Mouse (Mus musculus): ENCODE measurements at regions not wholly inside any gene's neighbourhood (a gene's known extent, or its start where the extent isn't known, plus 50 kb on each side); places are given as distances from the start of the nearest gene placed in this dataset.
A peak's percentile ranks its signal among the peaks of the same experiment; 100 is the strongest.

DNA sequence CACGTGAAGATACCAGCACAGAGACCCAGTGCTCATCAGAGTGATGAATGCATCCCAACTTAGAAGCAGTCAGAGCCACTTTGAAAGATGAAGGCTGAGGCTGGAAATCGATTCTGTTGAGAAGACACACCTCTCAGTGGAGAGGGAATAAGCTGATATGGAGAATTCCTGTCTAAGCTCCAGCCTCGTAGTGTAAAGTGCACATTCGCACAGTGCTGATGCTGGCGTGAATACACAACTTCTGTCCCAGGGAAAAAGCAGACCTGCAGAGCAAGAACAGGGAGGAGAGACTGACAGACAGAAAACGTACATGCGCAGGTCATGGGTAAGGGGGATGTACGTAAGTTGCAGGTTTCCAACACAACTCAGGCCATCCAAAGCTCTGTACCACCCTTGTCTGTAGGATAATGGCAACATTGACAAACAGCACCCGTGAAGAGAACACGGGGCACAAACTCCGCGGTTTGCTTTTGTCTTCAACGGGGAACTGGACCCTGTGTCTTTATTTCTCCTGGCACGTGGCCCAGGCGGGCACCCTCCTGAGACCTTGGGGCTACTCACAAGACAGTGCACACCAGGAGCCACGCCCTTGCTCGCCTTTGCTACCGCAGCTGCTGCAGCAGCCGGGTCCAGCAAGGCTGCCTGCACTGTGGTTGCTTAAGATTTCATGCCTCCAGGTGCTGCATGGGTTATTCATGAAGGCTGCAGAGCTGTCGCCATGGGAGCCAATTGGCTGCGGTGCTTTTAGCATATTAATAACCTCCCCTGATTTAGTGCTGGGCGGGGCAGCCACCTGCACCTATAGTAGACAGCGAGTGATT, 434.3 kb downstream of the Cmpk2 start:
- no peak for DNase-seq (ENCODE audit: low spot score in 2 of 2)

DNA sequence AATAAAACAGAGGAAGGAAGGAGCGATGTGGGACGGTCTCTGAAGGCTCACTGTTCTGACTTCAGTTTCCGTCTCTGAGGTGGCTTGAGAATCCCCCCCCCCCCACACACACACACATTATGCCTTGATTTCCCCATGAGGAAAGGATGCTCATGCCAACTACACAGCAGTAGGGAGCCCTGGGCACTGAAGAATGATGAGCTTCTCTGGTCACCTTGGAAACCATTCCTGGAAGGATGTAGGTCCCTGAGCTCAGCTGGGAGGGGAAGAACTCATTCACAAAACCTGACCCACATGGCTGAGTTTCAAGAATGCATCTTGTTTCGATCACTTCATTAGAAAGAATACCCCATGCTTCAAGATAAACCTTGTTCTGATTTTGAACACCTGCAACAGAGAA, 422.2 kb downstream of the Cmpk2 start:
- DNase-seq (ENCODE audit: low spot score in 2 of 2): no peak

DNA sequence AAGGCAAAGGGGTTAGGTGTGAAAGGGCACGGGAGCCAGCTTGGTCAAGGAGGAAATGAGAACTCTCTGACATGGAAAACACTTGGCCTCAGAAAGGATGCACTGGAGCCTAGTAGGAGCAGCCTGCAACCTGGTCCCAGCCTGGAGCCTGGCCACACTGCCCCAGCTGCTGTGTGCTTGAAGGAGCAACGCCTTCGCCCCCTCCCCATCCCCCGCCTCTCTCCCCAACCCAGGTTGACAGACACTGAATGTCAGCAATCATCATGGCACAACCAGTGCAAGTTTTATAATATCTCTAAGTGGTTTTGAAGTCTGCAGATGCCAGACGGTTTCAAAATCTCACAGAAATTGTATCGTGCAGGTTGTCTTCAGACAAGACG, 417.6 kb downstream of the Cmpk2 start:
- DNase-seq (ENCODE audit: low spot score in 2 of 2): no peak

DNA sequence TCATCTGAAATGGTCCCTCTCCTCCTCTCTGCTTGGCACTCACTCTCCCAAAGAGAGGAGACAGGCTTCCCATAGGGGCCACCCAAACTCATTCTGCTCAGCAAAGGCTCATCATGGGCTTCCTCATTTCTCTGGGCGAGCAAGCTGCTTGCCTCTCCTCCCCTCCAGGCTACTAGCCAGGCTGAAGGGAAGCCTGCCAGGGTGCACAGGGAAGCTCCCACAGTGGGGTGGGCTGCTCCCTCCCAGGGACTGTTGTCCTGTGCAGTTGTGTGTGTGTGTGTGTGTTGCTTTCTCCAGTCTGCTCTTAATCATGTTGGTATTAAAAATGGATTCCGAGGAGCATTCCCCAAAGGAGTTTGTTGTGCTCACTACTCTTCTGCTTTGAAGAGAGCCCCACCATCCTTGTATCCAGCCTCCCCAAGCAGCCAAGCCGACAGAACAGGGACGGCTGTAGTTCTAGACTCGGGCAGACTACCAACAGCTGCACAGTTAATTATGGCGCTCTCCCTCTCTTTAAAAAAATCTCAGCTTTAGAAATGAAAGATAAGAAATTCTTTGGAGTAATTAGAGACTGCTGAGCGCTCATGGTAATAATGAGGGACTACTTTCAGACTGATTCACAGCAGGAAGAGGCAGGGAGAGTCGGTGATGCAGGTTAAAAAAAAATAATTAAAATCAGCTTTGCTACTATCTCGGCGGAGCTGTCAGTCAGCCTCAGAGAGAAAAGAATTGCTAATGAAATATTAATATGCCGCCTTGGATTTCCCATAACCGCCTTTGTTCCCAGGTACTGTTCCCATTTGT, 417.0 kb downstream of the Cmpk2 start:
- peak in 1 of 2 experiments; percentile 37 for DNase-seq (ENCODE audit: low spot score in 2 of 2)

DNA sequence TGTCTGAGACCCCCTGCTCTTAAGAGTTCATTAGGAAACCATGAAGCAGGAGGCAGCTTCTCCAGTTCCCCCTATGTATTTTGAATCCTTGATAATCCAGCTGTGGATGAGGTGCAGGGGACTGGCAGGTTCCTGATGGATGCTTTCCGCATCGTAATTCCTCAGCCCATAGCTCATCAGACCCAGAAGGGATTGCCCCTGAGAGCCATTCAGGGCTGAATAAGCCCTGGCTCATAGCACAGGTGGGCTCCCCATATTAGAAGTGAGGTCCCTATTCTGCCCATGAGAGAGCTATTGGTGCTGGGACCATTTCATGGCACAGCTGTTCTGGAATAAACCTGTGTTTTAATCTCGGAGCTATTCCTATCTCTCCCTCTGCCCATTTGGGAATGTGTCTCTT, 416.1 kb downstream of the Cmpk2 start:
- DNase-seq (ENCODE audit: low spot score in 2 of 2): no peak

DNA sequence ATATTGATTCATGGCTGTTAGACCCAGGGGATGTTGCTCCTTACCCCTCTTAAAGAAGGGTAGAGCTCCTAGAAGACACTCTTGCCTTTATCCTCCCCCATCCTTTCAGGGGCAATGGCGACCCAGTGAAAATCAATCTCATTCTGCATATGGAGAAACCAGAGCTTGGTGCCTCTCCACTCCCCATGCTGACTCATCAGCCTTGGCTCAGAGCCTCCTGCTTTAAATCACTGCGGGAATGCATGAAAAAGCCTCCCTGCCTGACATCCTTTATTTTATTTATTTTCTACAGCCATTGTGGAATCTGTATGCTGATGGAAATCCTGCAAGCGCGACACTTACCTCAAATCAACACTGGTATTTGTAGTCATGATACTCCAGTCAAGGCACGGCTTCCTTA, 415.2 kb downstream of the Cmpk2 start:
- no peak for DNase-seq (ENCODE audit: low spot score in 2 of 2)

DNA sequence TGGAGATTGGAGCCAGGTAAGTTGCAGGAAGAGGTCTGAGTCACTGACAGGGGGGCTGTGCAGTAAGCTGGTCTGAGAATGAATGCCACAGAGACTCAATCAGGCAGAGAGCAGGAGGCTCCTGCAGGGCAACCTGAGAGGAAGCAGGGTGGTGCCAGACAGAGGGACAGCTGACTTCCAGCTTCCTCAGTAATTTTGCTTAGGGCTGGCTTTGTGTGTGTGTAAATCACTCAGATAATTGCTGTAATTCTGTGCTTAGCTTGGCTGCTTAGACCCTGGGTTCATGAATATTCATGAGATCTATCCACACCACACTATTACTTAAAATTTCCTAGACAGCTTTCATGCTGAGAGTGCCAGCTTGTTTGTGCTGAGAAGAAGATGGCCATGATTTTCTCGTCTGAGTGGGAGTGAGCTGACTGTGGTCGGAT, 408.7 kb downstream of the Cmpk2 start:
- DNase-seq (ENCODE audit: low spot score in 2 of 2): no peak

DNA sequence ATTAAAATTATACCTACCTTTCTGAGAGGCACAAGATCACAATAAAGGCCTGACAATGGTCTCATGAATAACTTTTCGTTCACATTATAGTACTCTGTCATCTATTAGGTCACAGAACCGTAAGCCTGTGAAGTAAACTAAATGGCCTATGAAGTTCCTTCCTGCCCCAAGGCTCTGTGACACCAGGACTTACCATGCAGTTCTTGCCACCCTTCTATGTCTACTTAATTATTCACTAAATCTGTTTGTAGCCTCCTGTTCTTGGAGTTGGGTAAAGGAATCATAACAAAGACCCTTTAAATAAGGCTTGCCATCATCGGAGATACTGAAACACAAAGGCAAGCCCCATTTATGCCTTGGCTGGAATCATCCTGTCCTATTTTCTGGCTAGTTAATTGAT, 408.3 kb downstream of the Cmpk2 start:
- DNase-seq (ENCODE audit: low spot score in 2 of 2): no peak

DNA sequence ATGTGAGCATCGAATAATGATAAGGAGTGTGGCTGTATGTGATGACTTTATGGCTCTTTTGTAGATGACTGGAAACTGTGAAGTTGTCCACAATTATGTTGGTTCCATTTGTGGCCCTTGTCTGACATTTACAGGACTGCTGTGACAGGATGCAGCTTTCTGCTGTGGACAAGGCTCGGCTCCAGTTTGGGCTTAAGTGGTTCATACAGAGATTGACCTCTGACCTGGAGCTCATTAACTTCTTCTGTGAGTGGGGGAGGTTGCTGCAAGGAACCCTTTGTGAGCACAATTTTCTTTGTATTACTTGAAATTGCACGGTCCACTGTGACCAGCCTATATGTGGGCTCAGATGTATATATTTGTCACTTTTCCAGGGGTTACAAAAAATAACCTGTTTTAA, 403.5 kb downstream of the Cmpk2 start:
- DNase-seq (ENCODE audit: low spot score in 2 of 2): no peak

DNA sequence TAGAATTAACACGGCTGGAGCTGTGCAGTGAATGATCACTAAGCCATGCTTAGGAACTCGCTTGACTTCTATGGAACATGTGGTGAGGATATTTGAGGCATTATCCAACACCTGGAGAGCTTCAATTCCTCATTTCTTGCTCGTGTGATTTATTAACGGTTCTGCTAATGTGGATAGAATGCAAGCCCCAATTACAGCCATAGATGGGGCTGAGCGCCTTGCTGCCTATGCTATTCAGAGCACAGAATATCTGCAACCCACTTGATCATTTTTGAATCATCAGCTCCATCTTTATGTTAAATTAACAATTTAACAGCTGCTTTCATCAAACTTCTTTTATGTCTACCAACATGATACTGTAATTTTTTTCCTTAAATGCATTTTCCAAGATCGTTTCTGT, 398.7 kb downstream of the Cmpk2 start:
- DNase-seq (ENCODE audit: low spot score in 2 of 2): no peak

DNA sequence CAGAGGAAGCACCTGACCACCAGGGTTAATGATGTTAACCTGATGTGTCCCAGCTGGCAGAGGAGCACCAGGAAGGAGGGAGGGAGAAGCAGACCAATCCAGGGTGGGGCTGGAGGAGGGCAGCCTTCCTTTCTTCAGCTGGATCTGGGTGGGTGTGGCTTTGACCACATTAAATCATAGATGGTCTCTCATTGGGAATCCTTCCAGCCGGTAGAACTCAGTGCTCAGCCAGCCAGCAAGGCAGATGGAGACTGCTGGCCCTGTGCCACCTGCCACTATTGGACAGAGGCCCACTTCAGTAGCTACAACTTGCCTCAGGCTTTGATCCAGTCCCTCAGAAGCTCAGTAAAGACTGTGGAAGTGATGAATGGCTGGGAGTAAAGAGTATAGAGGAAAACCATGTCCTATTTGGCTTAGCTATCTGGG, 386.1 kb downstream of the Cmpk2 start:
- DNase-seq (ENCODE audit: low spot score in 2 of 2): peak; percentile 17 to 62

DNA sequence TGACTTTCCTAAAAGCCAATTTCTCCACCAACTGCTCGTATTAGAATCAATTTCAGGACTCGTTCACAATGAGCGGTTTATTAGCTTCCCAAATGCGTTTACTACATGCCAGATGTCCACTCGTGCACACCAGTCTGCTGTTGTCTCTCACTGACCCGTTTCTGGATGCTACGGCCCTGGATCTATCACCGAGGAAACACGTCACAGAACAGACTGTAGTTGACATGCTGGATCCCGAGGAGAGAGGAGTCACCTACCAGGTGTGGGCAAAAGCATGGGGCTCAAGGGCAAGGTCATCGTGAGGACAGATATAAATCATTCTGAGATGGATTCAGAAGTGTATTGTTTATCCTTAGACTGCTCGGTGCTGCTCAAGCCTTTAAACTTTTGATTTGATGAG, 375.9 kb downstream of the Cmpk2 start:
- DNase-seq (ENCODE audit: low spot score in 2 of 2): no peak

DNA sequence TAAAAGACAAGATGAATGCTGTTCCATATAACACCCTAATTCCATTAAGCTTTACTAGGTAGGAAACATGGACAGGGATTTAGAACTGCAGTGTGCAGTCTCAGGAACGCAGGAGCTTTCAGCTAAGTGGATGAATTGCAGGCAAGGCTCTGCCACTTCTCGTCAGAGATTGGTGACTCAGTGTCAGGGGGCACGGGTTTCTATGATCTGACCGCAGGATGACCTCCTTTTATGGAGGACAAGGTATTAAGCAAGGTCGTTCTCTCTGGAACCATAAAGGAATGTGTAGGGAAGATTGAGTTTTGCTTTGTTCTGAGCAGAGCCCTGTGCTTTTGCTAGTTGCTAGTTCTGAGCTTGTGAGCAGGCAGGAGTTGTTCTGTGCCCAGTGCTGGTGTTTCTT, 373.7 kb downstream of the Cmpk2 start:
- no peak for DNase-seq (ENCODE audit: low spot score in 2 of 2)

DNA sequence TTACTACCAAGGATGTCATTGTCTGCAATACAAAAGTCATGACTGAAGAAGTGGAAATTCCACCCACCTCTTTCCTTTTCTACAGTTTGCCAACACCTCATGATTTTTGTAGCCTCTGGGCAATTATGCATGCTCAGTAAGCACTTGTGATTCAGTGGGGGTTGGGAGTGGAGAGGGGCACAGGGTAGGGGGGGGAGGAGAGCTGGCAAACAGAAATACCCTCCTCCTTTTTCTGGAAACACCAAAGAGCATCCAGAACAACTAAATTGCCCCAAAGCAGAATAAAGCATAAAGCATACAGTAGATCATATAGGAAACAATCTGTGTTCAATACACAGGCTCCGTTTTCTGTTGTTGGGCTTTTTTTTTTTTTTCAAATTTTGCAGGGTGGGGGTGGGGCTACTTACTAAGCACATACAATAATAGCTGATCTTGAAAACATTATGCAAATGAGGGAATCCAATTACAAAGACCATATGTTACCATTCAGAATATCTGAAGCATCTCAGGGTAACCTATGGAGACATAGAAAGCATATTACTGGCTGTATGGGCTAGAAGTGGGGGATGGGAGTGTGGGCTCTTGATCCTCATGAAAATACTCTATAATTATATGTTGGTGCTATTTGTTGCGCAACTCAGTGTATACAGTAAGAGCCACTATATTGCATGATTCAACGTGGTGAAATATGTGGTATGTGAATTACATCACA, 352.4 kb downstream of the Cmpk2 start:
- no peak for DNase-seq (ENCODE audit: low spot score in 2 of 2)

DNA sequence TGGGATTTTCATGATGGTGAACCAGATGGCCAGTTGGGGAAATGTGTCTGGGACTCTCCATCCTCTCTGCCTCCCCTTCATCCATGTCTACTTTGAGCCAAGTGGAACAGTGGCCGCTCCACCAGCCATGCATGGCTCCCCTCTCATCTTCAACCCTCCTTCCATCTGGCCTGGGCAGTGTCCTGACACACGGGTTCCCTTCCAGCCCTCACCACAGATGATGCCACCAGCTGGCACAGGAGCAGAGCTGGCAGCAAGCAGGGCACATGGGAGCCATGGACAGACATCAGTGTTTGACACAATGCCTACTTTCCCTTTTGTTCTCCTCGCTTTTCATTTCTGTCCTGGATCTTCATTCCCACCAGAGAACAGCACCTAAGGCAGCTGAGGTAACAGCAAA, 348.9 kb downstream of the Cmpk2 start:
- DNase-seq (ENCODE audit: low spot score in 2 of 2): no peak

DNA sequence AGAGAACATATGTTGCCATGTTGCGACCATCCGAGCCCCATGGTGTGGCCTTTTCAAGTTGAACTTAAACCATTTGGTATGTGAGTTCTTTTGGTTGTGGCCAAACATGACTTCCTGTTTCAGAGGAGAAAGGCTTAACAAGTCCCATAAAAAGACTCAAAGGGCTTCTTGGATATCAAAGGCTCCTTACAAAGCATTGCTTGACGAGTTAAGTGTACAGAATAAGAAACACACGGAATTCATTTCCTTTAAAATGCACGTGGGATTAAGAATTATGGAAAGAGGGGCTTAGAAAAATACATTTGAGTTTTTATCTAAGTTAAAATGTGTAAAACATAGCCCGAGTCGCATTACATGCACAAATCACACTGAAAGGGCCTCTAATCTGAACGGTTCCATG, 346.8 kb downstream of the Cmpk2 start:
- DNase-seq (ENCODE audit: low spot score in 2 of 2): no peak

DNA sequence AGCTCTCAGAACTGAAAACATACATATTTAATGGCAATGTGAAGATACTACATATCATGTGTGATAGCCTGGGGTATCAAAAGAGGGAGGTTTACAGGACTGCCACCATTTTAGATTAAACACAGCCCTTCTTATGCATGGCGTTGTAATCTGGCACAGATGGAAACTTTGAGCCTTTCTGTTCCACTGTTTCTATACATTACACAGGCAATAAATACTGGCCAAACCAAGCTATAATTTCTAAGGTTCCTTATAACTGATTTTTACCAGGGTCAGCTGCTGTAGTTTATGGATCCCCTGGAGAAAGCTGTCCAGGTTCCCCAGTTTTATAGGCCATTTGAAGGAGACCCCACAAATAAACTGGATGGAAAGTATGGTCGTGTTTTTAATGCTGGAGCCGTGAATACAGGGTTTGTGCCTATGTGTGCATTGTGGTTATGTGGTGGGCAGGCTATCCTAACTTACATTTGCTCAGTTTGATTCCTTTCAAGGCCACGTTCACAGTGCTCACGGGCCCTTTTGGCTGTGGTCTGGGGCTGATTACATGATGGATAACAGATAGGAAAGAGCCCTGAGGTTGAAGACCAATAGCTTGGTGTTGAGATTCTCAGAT, 341.7 kb downstream of the Cmpk2 start:
- no peak for DNase-seq (ENCODE audit: low spot score in 2 of 2)

DNA sequence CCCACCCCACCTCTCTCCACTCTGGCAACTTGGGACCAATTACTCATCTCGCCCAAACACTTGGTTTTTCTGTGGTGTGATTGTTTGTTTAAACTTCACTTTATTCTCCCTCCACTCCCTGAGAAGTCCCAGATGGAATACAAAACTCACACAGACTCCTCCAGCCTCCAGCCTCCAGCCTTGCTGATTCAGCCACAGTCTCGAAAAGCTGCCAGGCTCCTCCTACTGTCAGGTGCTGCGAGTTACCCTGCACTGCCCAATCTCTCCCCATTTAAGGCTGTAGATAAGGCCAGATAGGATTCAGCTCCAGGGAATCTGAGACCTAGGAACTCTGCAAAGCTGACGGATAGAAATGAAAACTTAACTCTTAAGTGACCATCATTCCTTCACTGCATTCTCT, 340.7 kb downstream of the Cmpk2 start:
- DNase-seq (ENCODE audit: low spot score in 2 of 2): no peak

DNA sequence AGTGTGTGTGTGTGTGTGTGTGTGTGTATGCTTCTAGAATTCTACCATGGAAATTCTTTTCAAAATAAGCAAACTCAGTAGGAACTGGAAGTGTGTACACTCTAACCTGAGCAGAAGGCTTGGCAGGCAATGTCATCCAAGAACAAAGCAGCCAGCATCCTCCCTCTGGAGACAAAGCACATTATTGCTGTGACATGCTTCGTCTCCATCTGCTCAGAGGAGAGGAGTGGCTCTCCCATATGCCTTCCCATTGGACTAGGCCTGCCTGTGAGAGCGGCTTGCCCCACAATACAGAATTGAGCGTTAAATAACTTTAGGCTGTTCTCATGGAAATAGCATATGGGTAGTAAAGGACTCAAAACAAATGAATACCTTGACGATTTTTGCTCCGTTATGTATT, 333.5 kb downstream of the Cmpk2 start:
- no peak for DNase-seq (ENCODE audit: low spot score in 2 of 2)

DNA sequence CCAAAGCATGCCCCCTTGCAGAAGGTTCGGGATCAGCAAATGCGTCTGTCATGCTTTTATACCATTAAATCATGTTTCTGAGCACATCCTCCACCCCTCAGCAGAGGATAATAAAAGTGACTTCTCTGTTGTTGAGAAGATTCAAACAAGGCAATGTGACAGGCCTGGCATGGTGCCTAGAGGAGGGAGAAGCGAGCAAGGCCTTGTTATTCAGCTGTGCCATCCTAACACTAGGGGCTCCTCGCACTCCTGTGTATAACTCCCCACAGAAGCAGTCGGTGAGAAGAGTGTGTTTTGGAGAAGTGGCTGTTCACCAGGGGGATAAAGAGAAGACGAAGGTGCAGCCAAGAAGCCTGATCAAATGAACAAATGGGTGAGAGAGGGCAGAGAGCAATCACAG, 330.3 kb downstream of the Cmpk2 start:
- DNase-seq (ENCODE audit: low spot score in 2 of 2): no peak

DNA sequence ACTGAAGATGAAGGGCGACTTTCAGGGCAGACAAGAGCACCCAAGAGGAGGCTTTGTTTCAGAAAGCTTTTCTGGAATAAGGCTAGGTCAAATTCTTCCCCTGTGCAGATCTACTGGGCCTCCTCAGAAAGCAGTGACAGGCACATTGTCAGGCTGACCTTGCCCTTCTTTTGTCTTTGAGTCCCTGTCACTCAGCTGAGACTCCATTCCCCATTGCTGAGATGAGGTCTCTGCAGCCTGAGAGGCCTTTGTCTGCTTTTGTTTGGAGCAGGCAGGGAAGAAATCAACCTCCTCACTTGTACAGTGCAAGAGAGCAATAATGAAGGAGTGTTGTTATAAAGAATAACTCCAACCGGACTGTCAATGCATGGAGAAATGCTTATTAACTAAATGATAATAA, 327.4 kb downstream of the Cmpk2 start:
- no peak for DNase-seq (ENCODE audit: low spot score in 2 of 2)

DNA sequence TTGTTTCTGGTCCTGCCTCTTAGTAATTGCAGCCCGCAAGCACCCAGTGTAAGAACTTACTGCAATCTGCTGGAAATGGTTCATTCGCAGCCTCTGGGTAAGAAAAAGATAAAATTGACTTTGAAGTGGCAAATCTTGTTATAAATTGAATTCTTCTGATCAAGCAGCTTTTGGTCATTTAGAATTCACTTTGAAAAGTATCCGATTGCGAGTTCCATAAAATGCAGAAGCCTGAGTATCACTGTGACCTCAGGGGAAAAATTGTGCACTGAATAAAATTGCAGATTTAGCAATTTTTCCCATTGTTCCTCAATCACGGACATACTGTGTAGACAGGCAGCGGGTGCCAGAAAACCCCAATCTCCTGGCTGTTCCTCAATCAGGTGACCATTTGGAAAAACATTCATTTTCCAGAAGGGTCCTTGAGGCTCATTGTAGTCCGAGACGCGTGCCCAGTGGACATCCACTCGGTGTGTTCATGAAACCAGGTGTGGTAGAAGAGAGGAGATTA, 320.4 kb downstream of the Cmpk2 start:
- DNase-seq (ENCODE audit: low spot score in 2 of 2): no peak
